Mouse (Mus musculus): ENCODE measurements around the gene Cyp2d9. TPM values are rescaled to one million over a fixed set of nuclear protein-coding genes. Genes with fewer than 3 reads are reported as not detected.
"Not testable (repeated sequence)": the region's sequence is repeated elsewhere in the genome, so short reads cannot be mapped to it uniquely, and the experiment has no call there.

The Cyp2d9 gene
- total RNA-seq, 4 experiments from 2014 or later, result not detected

DNA sequence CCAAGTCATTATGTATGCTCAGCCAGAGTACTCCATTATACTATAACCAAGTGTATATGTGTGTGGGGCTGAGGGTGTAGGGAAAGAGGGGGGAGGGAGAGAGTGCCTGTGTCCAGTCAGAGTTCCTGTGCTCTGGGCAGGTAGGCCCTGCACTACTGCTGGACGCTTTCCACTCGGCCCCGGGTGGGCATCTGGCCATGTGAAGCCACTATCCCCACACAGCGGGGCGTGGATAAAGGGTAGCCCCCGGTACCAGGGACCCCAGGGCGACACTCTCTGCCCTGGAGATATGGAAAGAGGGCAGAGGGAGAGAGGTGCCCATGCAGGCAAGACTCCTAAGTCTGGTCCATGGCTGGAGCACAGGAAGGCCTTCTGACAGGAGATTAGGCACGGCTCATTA lies 12.0 kb downstream of the Cyp2d9 start:
- no peak for DNase-seq (ENCODE audit: low spot score in 2 of 2)

GRCm38 (mm10) chr15:82450045-82450444 lies 16.8 kb downstream of the Cyp2d9 start:
- DNase-seq (ENCODE audit: low spot score in 2 of 2), result not testable (repeated sequence)

- not testable (repeated sequence) for DNase-seq (ENCODE audit: low spot score in 2 of 2)
These were observed 18.9 kb downstream of the Cyp2d9 start for GRCm38 (mm10) chr15:82452133-82452532.

GRCm38 (mm10) chr15:82453501-82453900 lies 20.3 kb downstream of the Cyp2d9 start:
- DNase-seq (ENCODE audit: low spot score in 2 of 2), result not testable (repeated sequence)

GRCm38 (mm10) chr15:82456086-82456790 lies 23.0 kb downstream of the Cyp2d9 start:
- not testable (repeated sequence) for DNase-seq (ENCODE audit: low spot score in 2 of 2)

- DNase-seq (ENCODE audit: low spot score in 2 of 2), result no peak
These were observed 24.1 kb downstream of the Cyp2d9 start for GRCm38 (mm10) chr15:82457064-82458021.

GRCm38 (mm10) chr15:82459266-82459665 lies 26.0 kb downstream of the Cyp2d9 start:
- not testable (repeated sequence) for DNase-seq (ENCODE audit: low spot score in 2 of 2)

DNA sequence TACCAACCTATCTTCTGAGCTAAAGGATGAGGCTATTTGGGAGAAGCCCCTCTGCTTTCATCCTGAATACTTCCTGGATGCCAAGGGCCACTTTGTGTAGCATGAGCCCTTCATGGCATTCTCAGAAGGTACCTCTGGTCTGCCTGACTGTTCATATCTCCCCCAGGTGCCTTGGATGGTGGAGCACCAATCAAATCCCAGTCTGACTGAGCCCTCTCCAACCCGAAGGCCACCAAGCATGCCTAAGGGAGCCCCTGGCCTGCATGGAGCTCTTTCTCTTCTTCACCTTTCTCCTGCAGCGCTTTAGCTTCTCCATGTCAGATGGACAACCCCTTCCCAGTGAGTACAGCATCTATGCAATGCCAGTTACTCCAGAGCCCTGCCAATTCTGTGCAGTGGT lies 31.5 kb downstream of the Cyp2d9 start:
- no peak for DNase-seq (ENCODE audit: low spot score in 2 of 2)

DNA sequence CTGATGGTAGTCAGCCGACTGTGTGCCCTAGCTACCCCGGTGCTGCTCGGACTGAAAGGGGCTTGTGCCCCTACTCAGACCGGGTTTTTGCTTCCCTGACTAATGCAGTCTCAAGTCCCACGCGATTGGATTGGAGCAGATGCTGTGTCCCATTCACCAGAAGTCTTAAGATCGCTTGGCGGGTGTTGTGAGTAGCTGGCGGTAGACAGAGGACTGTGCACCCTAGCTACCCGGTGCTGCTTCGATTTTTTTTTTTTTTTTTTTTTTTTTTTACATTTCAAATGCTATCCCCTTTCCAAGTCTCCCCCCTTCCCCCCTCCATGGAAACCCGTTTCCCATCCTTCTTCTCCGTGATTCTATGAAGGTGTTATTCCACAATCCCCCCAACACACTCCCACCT lies 61.0 kb downstream of the Cyp2d9 start:
- not testable (repeated sequence) for DNase-seq (ENCODE audit: low spot score in 2 of 2)

Small RNA genes within 50 kb of the gene (microRNA-seq; reads per million reads assigned to microRNA genes)
- gene Gm25990 (0 reads per million in 2 experiments), gene Gm27331 (0 reads per million in 2 experiments), gene Gm27622 (0 reads per million in 2 experiments), gene Gm27825 (0 reads per million in 2 experiments), gene Mir7684 (0 reads per million in 2 experiments)

Other genes starting within 250 kb of the Cyp2d9 start
- gene Shisa8, start 220.6 kb upstream of the Cyp2d9 start, total RNA-seq (2022), result 1 to 10 TPM; 3.1 to 5.3 (median 5.0) TPM
- gene Tnfrsf13c, start 209.1 kb upstream of the Cyp2d9 start, total RNA-seq (2022), result under 1 TPM; 0.37 to 0.98 (median 0.64) TPM
- gene Cenpm, start 188.7 kb upstream of the Cyp2d9 start, total RNA-seq (2022), result 1 to 10 TPM; 2.7 to 4.3 (median 4.1) TPM
- gene 1500009C09Rik, start 181.0 kb upstream of the Cyp2d9 start, total RNA-seq (2022), result 100 to 1,000 TPM; 104 to 114 (median 110) TPM
- gene Sept3, start 158.5 kb upstream of the Cyp2d9 start, total RNA-seq (2022), result 100 to 1,000 TPM; 491 to 572 (median 530) TPM
- not detected for gene Wbp2nl, start 134.5 kb upstream of the Cyp2d9 start, total RNA-seq (2022)
- 10 to 100 TPM; 37.8 to 45.2 (median 42.4) TPM for gene Naga, start 94.5 kb upstream of the Cyp2d9 start, total RNA-seq (2022)
- gene Pheta2, start 94.5 kb upstream of the Cyp2d9 start, total RNA-seq (2022), result under 1 TPM; 0.26 to 0.58 (median 0.48) TPM
- gene Smdt1, start 94.5 kb upstream of the Cyp2d9 start, total RNA-seq (2022), result 100 to 1,000 TPM; 143 to 154 (median 149) TPM
- gene Ndufa6, start 79.1 kb upstream of the Cyp2d9 start, total RNA-seq (2022), result 100 to 1,000 TPM; 170 to 203 (median 184) TPM
- gene Cyp2d22, start 53.2 kb upstream of the Cyp2d9 start, total RNA-seq (2022), result 10 to 100 TPM; 39.7 to 44.8 (median 40.7) TPM
- under 1 TPM in 2 of 4 experiments, not detected in 2; 0.30 to 0.33 TPM for gene Cyp2d11, start 39.4 kb upstream of the Cyp2d9 start, total RNA-seq (2022)
- under 1 TPM in 2 of 4 experiments, not detected in 2; 0.34 to 0.42 TPM for gene Cyp2d10, start 26.2 kb upstream of the Cyp2d9 start, total RNA-seq (2022)
- not detected for gene Cyp2d12, start 121.6 kb downstream of the Cyp2d9 start, total RNA-seq (2022)
- not detected for gene Cyp2d34, start 187.5 kb downstream of the Cyp2d9 start, total RNA-seq (2022)

Measured in left cerebral cortex, adult 8-10 months (tissue).